Mouse (Mus musculus) inflammation-experienced regulatory T-cells, adult 16 weeks (primary cell): ENCODE results near the gene Nap1l1. TPM values are rescaled to one million over a fixed set of nuclear protein-coding genes. Genes with fewer than 3 reads are reported as not detected.

ENCODE experiments used
- polyA plus RNA-seq: library from polyadenylated mRNA; unstranded; fragments of 100-300 nt; shearing (Covaris generic); gene quantifications from one replicate; pipeline ENCODE4 v1.2.1, GENCODE M21; 2017

The Nap1l1 gene
- polyA plus RNA-seq = 91.2 TPM

DNA sequence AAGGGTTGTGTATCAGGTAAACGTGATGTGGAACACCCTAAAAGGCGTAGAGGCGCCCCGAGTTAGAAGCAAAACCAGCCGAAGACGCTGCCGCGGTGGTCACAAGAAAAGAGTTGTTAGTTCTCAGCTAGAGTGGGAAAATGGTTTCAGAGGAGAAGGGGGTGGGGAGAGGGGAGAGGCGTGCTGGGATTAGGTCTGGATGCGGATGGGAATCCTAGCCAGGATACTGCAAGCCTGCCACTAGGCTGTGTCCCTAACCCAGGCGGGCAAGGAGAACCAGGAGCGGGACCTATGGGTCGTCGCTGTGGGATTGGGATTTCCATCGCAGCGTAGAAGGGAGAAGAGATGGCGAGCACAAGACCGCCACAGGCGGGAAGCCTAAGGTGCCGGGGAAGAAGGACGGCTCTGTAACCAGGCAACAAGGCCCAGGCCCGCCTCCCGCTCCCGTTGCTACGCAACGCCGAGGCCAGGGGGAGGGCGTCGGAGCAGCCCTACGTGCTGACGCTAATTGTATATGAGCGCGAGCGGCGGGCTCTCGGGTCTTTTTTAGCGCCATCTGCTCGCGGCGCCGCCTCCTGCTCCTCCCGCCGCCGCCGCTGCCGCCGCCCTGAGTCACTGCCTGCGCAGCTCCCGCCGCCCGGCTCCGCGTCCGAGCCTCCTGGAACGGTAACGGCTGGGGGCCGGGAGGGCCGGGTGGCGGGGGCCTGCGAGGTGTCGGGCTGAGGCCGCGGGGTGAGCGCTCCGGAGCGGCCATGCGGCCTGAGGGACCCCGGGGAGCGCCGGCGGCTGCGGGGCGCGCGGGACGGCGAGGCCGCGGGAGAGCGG is at the start of gene Nap1l1:
TSS of gene Nap1l1 (plus strand) at position 538 of the 825 bp plus-strand sequence.

DNA sequence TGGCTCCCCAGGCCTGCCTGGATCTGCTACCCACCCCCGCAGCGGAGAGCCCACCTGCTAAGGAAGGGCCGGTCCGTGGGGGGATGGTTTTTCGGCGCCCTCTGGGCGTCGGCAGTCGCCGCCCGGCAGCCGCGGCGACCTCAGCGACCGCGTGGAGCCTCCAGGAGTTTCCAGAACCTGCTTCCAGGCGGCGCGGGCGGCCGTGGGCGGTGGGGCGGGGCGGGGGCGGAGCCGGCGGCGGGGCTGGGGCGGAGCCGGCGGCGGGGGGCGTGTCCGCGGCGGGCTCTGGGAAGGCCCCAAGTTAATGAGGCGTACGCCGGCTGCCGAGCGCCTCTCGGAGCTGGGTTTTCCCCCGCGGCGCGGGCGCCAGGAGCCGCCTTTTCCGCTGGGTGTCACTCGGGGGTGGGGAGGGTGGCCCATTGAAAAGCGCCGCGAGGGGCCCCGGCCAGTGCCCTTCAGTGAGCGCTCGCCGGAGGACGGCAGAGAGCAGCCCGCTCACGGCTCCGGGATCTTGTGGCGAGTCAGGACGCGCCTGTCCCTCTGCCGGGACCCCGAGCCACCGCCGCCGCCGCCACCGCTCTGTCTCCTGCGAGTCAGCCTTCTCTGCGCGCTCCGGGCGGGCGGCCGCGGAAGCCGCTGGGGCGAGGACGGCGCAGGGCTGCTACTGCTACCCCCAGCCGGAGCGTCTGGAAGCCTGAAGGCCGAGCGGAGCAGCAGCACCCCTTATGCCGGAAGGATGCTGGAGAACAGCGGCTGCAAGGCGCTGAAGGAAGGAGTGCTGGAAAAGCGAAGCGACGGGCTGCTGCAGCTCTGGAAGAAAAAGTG is 33.3 kb downstream of the Nap1l1 start, which contains the start of gene Phlda1:
TSS of gene Phlda1 (plus strand) at position 186 of the 825 bp plus-strand sequence.

Other genes with a start within 250 kb of the Nap1l1 start
- 2.4 TPM for gene Bbs10, start 174.5 kb upstream of the Nap1l1 start, polyA plus RNA-seq
- gene Phlda1, start 33.1 kb downstream of the Nap1l1 start, polyA plus RNA-seq = 8.5 TPM